Mouse (Mus musculus): Measurements from ENCODE around the gene Mau2.

DNA sequence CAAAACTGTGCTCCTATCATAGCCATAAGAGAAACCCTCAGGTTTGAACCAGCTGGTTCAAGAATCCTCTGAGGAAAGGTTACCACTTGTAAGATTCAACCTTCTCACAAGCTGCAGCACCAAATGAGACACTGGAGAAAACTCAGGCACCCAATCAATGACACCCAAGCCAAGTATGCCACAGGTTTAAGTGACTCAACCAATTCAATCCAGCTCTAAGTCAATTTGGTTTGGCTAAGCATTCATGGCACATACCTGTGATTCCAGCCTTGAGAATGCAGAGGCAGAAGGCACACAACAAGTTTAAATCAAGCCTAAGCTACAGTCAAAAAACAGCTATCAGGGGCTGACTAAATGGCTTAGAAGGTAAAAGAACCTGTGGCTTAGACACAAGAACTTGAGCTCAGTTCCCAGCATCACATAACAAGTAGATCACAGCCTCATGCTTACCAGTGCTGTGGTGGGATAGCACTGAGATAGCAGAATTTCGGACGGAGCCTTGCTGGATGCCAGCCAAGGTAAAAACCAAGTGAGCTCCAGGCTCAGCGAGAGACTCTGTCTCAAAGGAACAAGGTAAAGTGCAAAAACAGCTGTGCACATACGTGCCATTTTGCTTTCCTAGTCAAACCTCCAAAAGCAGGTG lies 75.1 kb downstream of the Mau2 start:
- TF ChIP-seq POLR2A (IDR thresholded peaks at IDR 0.05; ENCODE audit: extremely low read depth, insufficient read depth, low read length), result no peak
- TF ChIP-seq CTCF (IDR thresholded peaks at IDR 0.05; ENCODE audit: low read depth, low read length), result no peak

All from liver, adult 2 months (tissue).